Mouse (Mus musculus) urinary bladder, postnatal 36 days (tissue): Measurements from ENCODE around the gene 4930469K13Rik.

Experiments used
- DNase-seq, 2 experiments: peaks; one replicate each; pipeline ENCODE4 v3.0.0; 2022; ENCODE audit warnings: low spot score in 2 of 2, mixed read lengths in 1 of 2

4930469K13Rik gene

GRCm38 (mm10) chr11:33990002-33990401 is 108.4 kb downstream of the 4930469K13Rik start:
- DNase-seq, result no peak

- DNase-seq, result no peak
These were observed 111.8 kb downstream of the 4930469K13Rik start for GRCm38 (mm10) chr11:33986525-33986924.

GRCm38 (mm10) chr11:33980146-33980545 is 118.2 kb downstream of the 4930469K13Rik start:
- no peak for DNase-seq

- DNase-seq, result no peak
These were observed 123.2 kb downstream of the 4930469K13Rik start for GRCm38 (mm10) chr11:33975121-33975520.

GRCm38 (mm10) chr11:33974341-33975040 is 123.9 kb downstream of the 4930469K13Rik start:
- DNase-seq, result no peak

- DNase-seq, result no peak
These were observed 126.2 kb downstream of the 4930469K13Rik start for GRCm38 (mm10) chr11:33972114-33972513.

- no peak for DNase-seq
These were observed 129.2 kb downstream of the 4930469K13Rik start for GRCm38 (mm10) chr11:33969199-33969598.

- DNase-seq, result no peak
These were observed 130.6 kb downstream of the 4930469K13Rik start for GRCm38 (mm10) chr11:33967708-33968107.

- no peak for DNase-seq
These were observed 133.0 kb downstream of the 4930469K13Rik start for GRCm38 (mm10) chr11:33965380-33965779.

- no peak for DNase-seq
These were observed 135.5 kb downstream of the 4930469K13Rik start, which contains the start of gene Kcnmb1 for GRCm38 (mm10) chr11:33962688-33963407. TSS of gene Kcnmb1 (plus strand) at chr11:33963013.

GRCm38 (mm10) chr11:33962178-33962577 is 136.2 kb downstream of the 4930469K13Rik start:
- DNase-seq, result no peak

- no peak for DNase-seq
These were observed 139.6 kb downstream of the 4930469K13Rik start for GRCm38 (mm10) chr11:33958713-33959112.

- no peak for DNase-seq
These were observed 140.8 kb downstream of the 4930469K13Rik start for GRCm38 (mm10) chr11:33957595-33957994.

- no peak for DNase-seq
These were observed 141.7 kb downstream of the 4930469K13Rik start for GRCm38 (mm10) chr11:33956623-33957022.

GRCm38 (mm10) chr11:33955982-33956381 is 142.4 kb downstream of the 4930469K13Rik start:
- no peak for DNase-seq

- no peak for DNase-seq
These were observed 146.4 kb downstream of the 4930469K13Rik start for GRCm38 (mm10) chr11:33951684-33952625.

- DNase-seq, result no peak
These were observed 147.2 kb downstream of the 4930469K13Rik start for GRCm38 (mm10) chr11:33951155-33951554.

GRCm38 (mm10) chr11:33946501-33946900 is 151.9 kb downstream of the 4930469K13Rik start:
- DNase-seq, result no peak

- no peak for DNase-seq
These were observed 153.5 kb downstream of the 4930469K13Rik start for GRCm38 (mm10) chr11:33944786-33945328.

- DNase-seq, result no peak
These were observed 154.1 kb downstream of the 4930469K13Rik start for GRCm38 (mm10) chr11:33944067-33944785.

- DNase-seq, result no peak
These were observed 154.8 kb downstream of the 4930469K13Rik start for GRCm38 (mm10) chr11:33943565-33943964.
